Mouse (Mus musculus) lung, adult 2 months (tissue): ENCODE measurements around the gene Gm20388.

ENCODE experiments used
- CTCF ChIP-seq: fragments of 200-500 bp; IDR thresholded peaks from 2 replicates; pipeline ENCODE4 v1.5.1; 2011; ENCODE audit warnings: mild to moderate bottlenecking, low read length, control low read depth; ENCODE audit not compliant: insufficient read depth
- POLR2A ChIP-seq: fragments of 200-500 bp; IDR thresholded peaks from 2 replicates; pipeline ENCODE4 v1.6.1; 2011; ENCODE audit warnings: low read depth, mild to moderate bottlenecking, control low read depth, low read length, borderline replicate concordance; ENCODE audit errors: extremely low read depth

- TF ChIP-seq CTCF (no peak), POLR2A (no peak)
These were observed 1994.8 kb downstream of the Gm20388 start for GRCm38 (mm10) chr8:121905420-121905819.
